16 mouse cellular contexts compared by ENCODE assay signal in the genomic region with DNA sequence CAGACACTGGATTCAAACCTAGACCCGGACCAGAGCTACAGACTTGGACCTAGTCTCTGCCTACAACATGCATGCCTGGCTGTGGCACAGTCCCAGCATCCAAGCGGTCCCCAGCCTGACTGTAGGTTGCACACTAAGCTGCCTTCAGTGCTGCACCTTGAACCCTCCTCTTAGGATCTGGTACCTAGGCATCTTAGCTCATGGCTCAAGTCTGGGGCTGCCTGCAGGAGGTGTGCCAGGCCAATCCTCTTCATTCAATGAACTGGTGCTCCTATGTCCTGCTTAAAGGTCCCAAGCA.
DNase-seq lines count a peak whose midpoint lies in the region; ATAC-seq and TF ChIP-seq lines count a peak whose summit lies in the region.
"Had no signal": no experiment of that assay in that cellular context is flagged by ENCODE, and none has a peak within 500 bp of the region (broad histone marks: within the 10 kb centered on the region; RNA-seq: fewer than 3 reads in every experiment).

No protein-coding gene starts in this region.

- DNase-seq in layer of hippocampus, adult 2 months (ENCODE audit: low spot score in 2 of 2), result no peak
- no peak for DNase-seq in layer of hippocampus, adult 9-11 months
- DNase-seq in left cerebral cortex, postnatal 4 days, result no peak
- DNase-seq: adrenal gland, adult 2 months; heart, postnatal 4 days; layer of hippocampus, postnatal 36 days; right cerebral cortex, postnatal 25 days had no signal

- TF ChIP-seq EP300 in ES-Bruce4 (IDR thresholded peaks at IDR 0.05; ENCODE audit: insufficient read depth, low read depth, low read length), result no peak

- no peak overlapping the region for H3K4me2 ChIP-seq in forebrain, embryonic 16.5 days (ENCODE audit: low read length)
- no peak overlapping the region for H3K4me2 ChIP-seq in forebrain, embryonic 13.5 days
- H3K4me2 ChIP-seq: embryonic facial prominence, embryonic 13.5 days had no signal

- TF ChIP-seq POLR2A in ES-Bruce4 (IDR thresholded peaks at IDR 0.05; ENCODE audit: insufficient read depth, low read length), result no peak

- TF ChIP-seq CTCF in layer of hippocampus, adult 2 months (conservative IDR thresholded peaks at IDR 0.05), result no peak
- no peak for TF ChIP-seq CTCF in ES-Bruce4 (IDR thresholded peaks at IDR 0.05; ENCODE audit: low read depth, low read length)

- no peak for ATAC-seq in forebrain, embryonic 16.5 days
- ATAC-seq in forebrain, embryonic 13.5 days, result no peak
- ATAC-seq: lung, postnatal 0 days had no signal

- no peak overlapping the region for H3K4me3 ChIP-seq in forebrain, embryonic 16.5 days (replicated peaks; ENCODE audit: low read length)
- H3K4me3 ChIP-seq in forebrain, embryonic 13.5 days, result no peak overlapping the region
- H3K4me3 ChIP-seq in layer of hippocampus, adult 2 months, result no peak overlapping the region
- peak overlapping the region; percentile 23 for H3K4me3 ChIP-seq in ES-Bruce4 (ENCODE audit: low read depth, low read length)
- H3K4me3 ChIP-seq in brown adipose tissue, adult 24 weeks (ENCODE audit: insufficient read depth, low read depth, low read length), result no peak overlapping the region
- H3K4me3 ChIP-seq: embryonic facial prominence, embryonic 13.5 days; liver, embryonic 15.5 days had no signal

- H3K27me3 ChIP-seq in forebrain, embryonic 16.5 days (replicated peaks; ENCODE audit: control insufficient read depth, insufficient read depth, low read length), result peaks cover 7% of the 10 kb centered on the region
- peaks cover 90% of the 10 kb centered on the region for H3K27me3 ChIP-seq in forebrain, embryonic 13.5 days
- H3K27me3 ChIP-seq in ES-Bruce4 (ENCODE audit: control insufficient read depth, insufficient read depth, low read length, poor library complexity, severe bottlenecking), result no peaks in the 10 kb centered on the region

- 62% methylated on average over 2 of the region's 2 CpGs for WGBS in forebrain, embryonic 16.5 days
- 58% methylated on average over 2 of the region's 2 CpGs for WGBS in forebrain, embryonic 13.5 days

- no peaks in the 10 kb centered on the region for H3K9me3 ChIP-seq in forebrain, embryonic 16.5 days (ENCODE audit: control insufficient read depth, low read length)
- H3K9me3 ChIP-seq in forebrain, embryonic 13.5 days (replicated peaks), result no peaks in the 10 kb centered on the region
- no peaks in the 10 kb centered on the region for H3K9me3 ChIP-seq in ES-Bruce4 (replicated peaks; ENCODE audit: control insufficient read depth, insufficient read depth, low read length, poor library complexity, severe bottlenecking)
- H3K9me3 ChIP-seq: embryonic facial prominence, embryonic 13.5 days; kidney, embryonic 15.5 days; liver, embryonic 15.5 days; neural tube, embryonic 12.5 days had no signal

- peaks cover 18% of the 10 kb centered on the region for H3K4me1 ChIP-seq in forebrain, embryonic 16.5 days (replicated peaks; ENCODE audit: control insufficient read depth, insufficient read depth, low read length)
- H3K4me1 ChIP-seq in forebrain, embryonic 13.5 days, result peaks cover 15% of the 10 kb centered on the region
- no peaks in the 10 kb centered on the region for H3K4me1 ChIP-seq in ES-Bruce4 (ENCODE audit: control insufficient read depth, insufficient read depth, low read length)
- H3K4me1 ChIP-seq in brown adipose tissue, adult 24 weeks (ENCODE audit: control insufficient read depth, insufficient read depth, insufficient read length, low read length), result peaks cover 45% of the 10 kb centered on the region
- H3K4me1 ChIP-seq: liver, embryonic 15.5 days had no signal

- H3K27ac ChIP-seq in forebrain, embryonic 16.5 days (ENCODE audit: low read length), result peak overlapping the region; percentile 0; the same call in 1 of the 2 replicates
- no peak overlapping the region for H3K27ac ChIP-seq in forebrain, embryonic 13.5 days
- H3K27ac ChIP-seq in layer of hippocampus, adult 2 months, result peak overlapping the region; percentile 100
- no peak overlapping the region for H3K27ac ChIP-seq in ES-Bruce4 (ENCODE audit: insufficient read depth, low read length)
- H3K27ac ChIP-seq in brown adipose tissue, adult 24 weeks (replicated peaks; ENCODE audit: low read depth, low read length), result peak overlapping the region; percentile 10; the same call in 1 of the 2 replicates
- H3K27ac ChIP-seq: embryonic facial prominence, embryonic 13.5 days; kidney, embryonic 15.5 days; liver, embryonic 15.5 days; neural tube, embryonic 12.5 days had no signal

- intact Hi-C loops in left cerebral cortex, postnatal 4 days (cut with DNase I), result no loop called here

- H3K9ac ChIP-seq in forebrain, embryonic 16.5 days (replicated peaks; ENCODE audit: low read depth, low read length), result peak overlapping the region; percentile 45; the same call in 1 of the 2 replicates
- H3K9ac ChIP-seq in forebrain, embryonic 13.5 days, result no peak overlapping the region
- no peak overlapping the region for H3K9ac ChIP-seq in ES-Bruce4 (ENCODE audit: low read depth, poor library complexity, severe bottlenecking)
- H3K9ac ChIP-seq: kidney, embryonic 15.5 days; liver, embryonic 15.5 days had no signal

- no peaks in the 10 kb centered on the region for H3K36me3 ChIP-seq in forebrain, embryonic 16.5 days (ENCODE audit: control insufficient read depth, insufficient read depth)
- no peaks in the 10 kb centered on the region for H3K36me3 ChIP-seq in forebrain, embryonic 13.5 days (ENCODE audit: poor library complexity, severe bottlenecking)
- H3K36me3 ChIP-seq in ES-Bruce4 (ENCODE audit: control insufficient read depth, insufficient read depth, low read length, poor library complexity, severe bottlenecking), result no peaks in the 10 kb centered on the region
- H3K36me3 ChIP-seq: liver, embryonic 15.5 days; neural tube, embryonic 12.5 days had no signal

Comparison
In these comparisons a context has a peak if more than half of its experiments do, and no peak if none do; other contexts are left out.
1. H3K27ac ChIP-seq: peak in forebrain, embryonic 16.5 days (single experiment), layer of hippocampus, adult 2 months (single experiment) and brown adipose tissue, adult 24 weeks (single experiment); none in forebrain, embryonic 13.5 days (single experiment) and ES-Bruce4 (single experiment).